Mouse (Mus musculus): ENCODE results near the gene Nhsl2.

GRCm38 (mm10) chrX:101849281-101849821 lies at the start of gene Nhsl2:
- TF ChIP-seq CTCF (IDR thresholded peaks at IDR 0.05; ENCODE audit: insufficient read depth, low read length) (no peak), POLR2A (IDR thresholded peaks at IDR 0.05; ENCODE audit: borderline replicate concordance, extremely low read depth, low read depth, low read length) (no peak)
